Mouse (Mus musculus): ENCODE results near the gene Ptgr2.
A peak's percentile ranks its signal among the peaks of the same experiment; 100 is the strongest.
"Not testable (repeated sequence)": the region's sequence is repeated elsewhere in the genome, so short reads cannot be mapped to it uniquely, and the experiment has no call there.

Ptgr2 gene

DNA sequence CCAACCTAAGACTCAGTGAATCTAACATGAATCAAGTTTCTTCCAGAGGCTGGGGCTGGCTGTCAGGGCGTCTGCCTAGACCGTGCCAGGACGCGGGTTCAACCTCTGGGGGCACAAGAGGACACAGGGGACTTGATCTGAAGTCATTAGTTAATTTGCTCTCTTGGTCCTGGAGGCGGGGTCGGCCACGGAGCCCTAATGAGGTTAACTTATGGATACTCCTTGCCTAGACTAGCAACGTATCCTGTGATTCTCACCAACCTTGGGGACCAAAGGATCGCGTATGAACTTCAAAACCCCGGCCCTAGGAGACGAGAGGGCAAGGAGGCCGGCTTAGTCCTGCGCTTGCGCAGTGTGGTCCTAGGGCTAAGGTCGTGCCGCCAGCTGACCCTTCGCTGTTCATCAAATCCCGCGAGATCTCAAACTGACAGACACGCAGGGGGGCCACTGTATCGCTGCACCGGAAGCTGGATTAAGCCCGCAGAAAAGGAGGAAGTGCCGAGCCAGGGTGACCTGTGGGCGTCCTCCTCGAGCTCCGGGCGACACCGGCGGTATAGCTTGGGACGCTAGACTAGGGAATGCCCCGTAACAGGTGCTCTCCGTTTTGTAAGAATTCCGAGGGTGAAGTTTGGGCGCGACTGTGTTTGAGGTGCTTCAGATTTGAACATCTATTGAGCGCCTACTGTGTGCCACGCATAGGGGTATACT is at the start of gene Ptgr2:
Gene Ptgr2 (plus strand): TSS at position 348 of the 708 bp plus-strand sequence.
- peak; percentile 88 for DNase-seq (ENCODE audit: inconsistent ontology term)

DNA sequence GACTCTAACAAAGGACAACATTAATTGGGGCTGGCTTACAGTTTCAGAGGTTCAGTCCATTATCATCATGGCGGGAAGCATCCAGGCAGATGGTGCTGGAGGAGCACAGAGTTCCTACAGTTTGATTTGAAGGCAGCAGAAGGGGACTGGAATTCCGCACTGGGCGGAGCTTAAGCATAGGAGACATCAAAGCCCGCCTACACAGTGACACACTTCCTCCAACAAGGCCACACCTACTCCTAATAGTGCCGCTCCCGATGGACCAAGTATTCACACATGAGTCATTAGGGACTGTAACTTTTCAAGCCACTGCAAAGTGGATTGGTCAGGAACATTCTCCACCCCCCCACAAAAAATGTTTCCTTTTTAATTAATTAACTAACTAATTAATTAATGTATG is 49.5 kb upstream of the Ptgr2 start:
- no peak for DNase-seq (ENCODE audit: inconsistent ontology term)

DNA sequence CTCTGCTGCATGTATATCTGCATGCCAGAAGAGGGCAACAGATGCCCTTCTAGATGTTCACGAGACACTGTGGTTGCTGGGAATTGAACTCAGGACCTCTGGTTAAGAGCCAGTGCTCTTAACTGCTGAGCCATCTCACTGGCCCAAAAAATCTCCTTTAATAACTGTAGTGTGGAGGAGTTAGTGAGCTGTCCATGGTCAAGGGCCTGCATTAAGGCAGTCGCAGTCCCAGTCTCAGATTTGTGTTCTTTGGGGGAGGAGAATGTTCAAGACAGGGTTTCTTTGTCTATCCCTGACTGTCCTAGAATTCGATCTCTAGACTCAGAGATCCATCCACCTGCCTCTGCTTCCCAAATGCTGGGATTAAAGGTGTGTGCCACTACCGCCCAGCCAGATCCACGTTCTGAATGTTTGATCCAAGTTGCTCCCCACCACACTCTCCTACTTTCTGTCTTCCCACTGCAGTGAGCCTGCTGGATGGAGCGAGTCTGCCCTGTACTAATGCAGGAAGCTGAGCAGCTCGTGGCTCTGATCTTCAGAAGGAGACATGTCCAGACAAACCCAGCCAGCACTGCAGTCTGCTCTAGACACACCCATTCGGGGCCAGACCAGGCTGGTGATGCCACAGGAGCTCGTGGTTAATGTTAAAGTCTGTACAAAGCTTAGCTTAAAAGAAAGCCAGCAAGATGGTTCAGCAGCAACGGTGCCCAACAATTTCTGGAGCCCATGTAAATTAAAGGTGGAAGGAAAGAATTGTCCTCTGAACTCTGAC is 48.9 kb upstream of the Ptgr2 start:
- DNase-seq (ENCODE audit: inconsistent ontology term): no peak

DNA sequence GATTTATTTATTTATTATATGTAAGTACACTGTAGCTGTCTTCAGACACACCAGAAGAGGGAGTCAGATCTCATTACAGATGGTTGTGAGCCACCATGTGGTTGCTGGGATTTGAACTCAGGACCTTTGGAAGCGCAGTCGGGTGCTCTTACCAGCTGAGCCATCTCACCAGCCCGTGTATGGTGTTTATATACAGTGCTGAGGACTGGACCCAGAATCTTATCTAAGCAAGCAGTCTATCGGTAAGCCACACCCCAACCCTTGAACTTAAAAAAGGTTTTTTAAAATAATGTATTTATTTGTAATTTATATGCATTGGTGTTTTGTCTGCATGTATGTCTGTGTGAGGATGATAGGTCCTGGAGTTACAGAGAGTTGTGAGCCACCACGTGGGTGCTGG is 48.0 kb upstream of the Ptgr2 start:
- DNase-seq (ENCODE audit: inconsistent ontology term): not testable (repeated sequence)

DNA sequence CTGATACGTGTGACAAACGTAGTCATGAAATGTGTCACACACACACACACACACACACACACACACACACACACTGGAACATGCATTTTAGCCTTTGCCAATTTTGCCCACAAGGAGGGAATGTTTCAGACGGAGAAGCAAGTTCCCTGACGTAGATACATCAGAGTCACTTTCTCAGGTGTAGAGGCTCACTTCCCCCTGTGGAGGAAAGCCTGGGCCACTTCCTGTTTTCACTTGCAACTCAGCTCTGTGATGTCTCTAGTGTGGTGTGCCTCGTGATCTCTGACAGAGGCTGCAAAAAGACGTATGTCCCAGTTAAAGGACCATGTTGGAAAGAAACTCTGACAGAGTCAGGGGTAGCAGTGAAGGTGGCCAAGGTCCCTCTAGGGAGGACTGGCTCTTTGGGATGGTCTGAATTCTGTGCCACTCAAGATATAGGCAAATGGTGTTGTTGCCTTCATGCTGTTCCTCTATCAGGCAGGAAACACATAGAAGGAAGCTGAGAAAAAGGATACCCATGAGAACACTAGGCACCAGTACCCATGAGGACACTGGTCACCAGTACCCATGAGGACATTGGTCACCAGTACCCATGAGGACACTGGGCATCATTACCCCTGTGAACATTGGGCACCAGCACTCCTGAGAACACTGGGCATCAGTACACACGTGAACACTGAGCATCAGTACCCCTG is 41.8 kb upstream of the Ptgr2 start:
- no peak for DNase-seq (ENCODE audit: inconsistent ontology term)

DNA sequence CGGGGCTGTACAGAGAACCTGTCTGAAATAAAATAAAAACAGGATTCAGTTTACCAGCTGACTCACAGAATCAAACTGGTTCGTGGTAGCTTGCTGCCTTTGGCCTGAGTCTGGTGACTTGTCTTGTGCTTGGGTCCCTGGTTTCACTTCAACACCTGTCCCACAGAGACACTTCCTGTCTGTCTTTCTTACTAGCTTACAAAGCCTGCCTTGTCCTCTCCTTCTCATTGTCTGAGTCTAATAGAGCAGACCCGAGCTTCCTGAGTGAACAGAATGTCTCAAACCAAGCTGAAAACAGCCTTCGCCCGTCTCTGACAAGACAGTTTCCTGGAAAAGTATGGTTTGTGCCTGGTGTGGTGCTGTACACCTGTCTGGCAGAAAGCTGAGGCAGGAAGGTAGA is 39.3 kb upstream of the Ptgr2 start:
- DNase-seq (ENCODE audit: inconsistent ontology term): peak; percentile 23

DNA sequence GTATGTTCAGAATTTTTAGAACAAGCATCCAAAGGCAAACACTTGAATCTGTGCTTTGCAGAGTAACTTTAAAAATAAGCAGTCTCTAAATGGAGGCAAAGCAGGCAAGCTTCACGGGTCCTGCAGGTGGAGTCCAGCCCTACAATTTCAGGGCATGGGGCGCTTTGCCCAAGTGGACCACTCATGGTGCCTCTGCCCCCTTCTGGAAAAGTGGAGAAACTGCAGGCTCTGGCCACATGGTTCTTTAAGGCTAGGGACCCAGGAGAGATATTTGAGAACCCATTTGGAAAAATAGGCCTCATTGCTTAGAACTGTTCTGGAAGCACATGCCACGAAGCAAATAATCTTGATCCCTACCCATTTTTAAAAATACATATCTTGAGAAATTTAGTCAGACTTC is 35.8 kb upstream of the Ptgr2 start:
- peak; percentile 73 for DNase-seq (ENCODE audit: inconsistent ontology term)

DNA sequence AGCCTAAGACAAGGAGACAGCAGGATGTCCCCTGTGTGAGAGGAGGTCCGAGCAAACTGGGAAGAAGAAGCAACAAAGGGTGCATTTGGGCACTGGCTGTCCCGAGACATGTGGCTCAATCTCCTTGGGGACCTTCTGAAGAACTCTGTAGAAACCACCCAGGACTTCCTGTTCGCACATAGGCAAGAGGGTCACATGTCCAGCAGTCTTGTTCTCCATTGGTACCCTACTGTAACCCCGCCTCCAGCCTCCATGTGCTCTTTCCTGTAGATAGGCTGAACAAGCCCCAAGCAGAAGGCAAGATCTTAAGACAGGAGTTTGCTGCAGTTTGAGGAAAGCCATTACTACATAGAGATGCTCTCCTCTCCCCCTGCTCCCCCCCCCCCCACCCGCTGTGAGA is 32.2 kb upstream of the Ptgr2 start:
- DNase-seq (ENCODE audit: inconsistent ontology term): no peak

DNA sequence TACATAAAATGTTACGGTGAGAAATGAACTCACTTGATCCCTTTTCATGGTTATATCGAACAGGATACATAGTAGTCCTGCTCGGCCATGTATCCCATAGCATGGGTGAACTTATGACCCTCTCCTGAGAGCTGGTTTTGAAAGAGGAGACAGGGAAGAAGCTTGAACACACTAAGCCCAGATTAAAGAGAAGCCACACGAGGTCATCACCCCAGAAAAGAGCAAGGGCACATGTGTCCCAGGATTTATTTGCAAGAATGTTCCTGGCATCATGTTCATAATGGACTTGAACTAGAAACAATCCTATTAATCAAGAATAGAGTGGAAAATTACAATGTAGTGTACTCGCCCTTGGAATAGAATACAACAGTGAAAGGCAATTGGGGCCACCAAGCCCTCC is 30.1 kb upstream of the Ptgr2 start:
- no peak for DNase-seq (ENCODE audit: inconsistent ontology term)

DNA sequence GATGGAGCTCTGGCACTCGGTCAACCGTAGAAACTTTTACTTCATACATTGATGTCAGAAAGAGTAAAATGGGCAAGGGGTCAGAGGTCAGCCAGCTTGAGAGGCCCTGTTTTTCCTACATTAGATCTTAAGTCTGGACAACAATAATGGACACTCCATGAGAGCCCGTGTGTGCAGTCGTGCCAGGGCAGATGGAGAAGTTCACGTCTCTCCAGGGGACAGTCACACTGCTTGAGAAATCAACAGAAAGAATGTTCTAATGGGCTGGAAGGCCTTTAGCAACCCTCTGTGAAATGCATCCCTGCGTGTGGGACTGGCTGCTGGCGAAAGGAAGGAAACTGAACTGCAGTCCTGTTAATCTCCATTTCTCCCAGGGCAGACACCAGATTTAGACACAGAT is 24.7 kb upstream of the Ptgr2 start:
- DNase-seq (ENCODE audit: inconsistent ontology term): no peak

DNA sequence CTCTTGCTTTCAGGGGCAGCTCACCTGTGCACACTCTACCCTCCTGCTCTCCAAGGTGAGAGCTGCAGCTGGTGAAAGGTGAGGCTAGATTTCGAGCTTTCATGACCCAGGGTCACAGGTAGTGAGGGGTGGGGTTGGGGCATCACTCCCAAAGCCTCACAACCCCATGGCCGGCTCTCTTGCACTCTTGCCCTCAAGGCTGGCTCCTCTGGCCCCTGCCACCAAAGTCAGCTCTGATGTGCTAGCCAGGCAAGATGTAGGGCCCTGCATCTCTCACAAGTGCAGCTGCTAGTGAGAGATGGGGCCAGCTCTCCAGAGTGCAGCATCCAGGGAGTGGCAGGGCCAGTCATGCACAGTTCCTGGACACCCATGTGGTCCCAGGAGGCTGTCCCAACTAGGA is 17.8 kb upstream of the Ptgr2 start:
- no peak for DNase-seq (ENCODE audit: inconsistent ontology term)

DNA sequence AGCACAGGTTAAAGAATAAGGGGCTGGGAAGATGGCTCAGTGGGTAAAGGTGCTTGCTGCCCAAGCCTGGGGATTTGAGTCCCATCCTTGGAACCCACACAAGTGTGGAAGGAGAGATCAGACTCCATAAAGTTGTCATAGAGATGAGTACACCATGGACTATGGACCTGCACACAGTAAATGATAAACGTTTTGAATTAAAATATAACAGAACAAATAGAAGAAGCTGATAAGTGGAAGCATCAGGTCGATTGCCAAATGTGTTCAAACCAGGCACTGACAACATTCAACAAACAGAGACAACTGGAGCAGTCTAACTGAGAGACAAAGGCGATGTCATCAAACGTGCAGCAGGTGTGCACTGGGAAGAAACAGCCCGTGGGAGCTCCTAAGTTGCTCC is 11.7 kb upstream of the Ptgr2 start:
- DNase-seq (ENCODE audit: inconsistent ontology term): no peak

DNA sequence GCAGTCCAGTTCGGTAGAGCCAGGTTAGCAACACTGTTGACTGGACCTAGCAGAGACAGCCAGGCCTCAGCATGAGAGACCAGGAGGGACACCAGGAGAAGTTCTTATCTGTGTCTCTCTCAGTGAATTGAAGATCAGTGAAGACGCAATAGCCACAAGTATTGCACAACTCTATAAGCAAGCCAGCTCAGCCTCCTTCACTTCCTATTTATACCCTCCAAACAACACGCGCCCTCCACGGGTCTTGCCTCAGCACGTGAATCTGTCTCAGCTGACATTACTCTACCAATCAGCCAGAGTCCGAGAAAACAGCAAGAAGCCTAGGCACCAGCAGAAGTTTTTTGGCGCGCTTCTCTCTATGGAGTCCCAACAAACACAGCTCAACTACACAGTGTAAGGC is 9.7 kb upstream of the Ptgr2 start:
- DNase-seq (ENCODE audit: inconsistent ontology term): no peak

DNA sequence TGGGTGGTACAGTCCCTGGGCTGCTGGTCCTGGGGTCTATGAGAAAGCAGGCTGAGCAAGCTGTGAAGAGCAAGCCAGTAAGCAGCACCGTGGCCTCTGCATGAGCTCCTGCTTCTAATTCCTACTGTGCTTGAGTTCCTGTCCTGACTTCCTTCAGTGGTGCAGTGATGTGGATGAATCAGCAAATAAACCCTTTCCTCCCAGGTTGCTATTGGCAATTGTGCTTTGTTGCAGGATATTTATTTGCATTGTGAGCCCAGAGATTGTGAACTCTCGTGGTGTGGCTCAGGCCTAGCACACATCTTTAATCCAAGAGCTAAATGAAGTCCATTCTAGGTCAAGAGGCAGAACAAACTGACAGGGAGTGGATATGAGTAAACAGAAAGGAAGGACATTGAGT is 8.7 kb upstream of the Ptgr2 start:
- DNase-seq (ENCODE audit: inconsistent ontology term): no peak

DNA sequence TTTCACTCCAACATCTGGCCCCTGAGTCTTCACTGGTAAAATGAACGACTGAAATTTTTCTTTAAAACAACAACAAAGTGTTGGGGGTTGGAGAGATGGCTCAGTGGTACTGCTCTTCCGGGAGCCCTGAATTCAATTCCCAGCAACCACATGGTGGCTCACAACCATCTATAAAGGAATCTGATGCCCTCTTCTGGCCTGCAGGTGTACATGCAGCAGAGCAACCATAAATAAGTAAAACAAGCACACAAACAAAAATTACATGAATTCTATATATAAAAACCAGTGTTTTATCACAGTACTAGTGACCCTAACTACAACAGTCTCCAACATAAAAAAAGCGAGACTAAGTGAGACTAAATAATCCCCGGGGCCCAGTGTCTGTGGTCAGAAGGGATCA is 8.2 kb upstream of the Ptgr2 start:
- DNase-seq (ENCODE audit: inconsistent ontology term): no peak

DNA sequence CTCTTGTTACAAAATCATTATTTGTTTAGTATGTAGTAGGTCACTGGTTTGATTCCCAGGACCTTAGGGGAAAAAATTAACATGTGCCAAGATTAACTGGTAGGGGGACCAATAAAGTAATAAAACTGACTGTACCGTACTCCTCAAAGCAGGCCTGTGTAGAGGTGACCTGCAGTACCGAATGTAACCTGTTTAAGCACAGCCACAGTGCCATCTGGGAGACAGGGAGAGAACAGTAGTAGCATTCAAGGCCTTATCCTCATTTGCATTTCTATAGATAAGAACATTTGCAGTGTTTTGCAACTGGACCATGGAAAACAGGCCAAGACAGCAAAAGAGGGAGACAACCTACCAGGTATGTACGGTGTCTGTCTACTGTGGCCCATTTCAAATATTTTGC is 7.2 kb upstream of the Ptgr2 start:
- DNase-seq (ENCODE audit: inconsistent ontology term): no peak

DNA sequence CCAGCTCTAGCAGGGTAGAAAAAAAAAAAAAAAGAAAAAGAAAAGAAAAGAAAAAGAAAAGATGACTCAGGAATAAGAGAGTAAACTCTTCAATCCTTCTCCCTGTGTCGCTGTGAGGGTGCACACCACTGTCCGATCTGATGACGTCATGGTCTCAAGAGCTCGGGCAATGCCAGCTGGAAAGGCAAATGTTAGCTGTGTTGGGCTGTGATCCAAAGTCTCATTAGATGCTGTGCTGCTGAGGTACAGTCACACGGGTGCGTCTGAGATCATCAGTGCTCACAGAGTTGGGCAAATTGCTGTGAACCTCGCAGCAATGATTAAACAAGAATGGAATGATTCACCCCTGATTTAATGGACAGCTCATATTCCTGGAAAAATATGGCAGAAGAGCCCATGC is 6.1 kb upstream of the Ptgr2 start:
- peak; percentile 93 for DNase-seq (ENCODE audit: inconsistent ontology term)

DNA sequence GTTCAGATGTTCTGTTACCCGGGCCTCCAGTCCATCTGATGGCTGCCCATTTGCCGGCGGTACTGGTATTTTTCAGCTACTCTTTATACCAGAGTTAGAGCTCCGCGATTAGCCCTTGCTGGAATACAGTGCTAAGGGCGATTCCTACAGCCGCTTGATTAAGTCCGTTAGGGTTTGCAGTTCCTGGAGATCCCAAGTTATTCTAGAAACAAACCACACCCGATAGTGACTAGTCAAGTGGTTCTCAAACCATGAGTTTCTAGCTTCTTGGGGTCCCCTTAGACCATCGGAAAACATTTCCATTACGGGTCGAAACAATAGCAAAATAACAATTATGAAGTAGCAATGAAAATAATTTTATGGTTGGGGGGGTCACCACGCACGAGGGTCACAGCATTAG is 641 bp upstream of the Ptgr2 start:
- no peak for DNase-seq (ENCODE audit: inconsistent ontology term)

DNA sequence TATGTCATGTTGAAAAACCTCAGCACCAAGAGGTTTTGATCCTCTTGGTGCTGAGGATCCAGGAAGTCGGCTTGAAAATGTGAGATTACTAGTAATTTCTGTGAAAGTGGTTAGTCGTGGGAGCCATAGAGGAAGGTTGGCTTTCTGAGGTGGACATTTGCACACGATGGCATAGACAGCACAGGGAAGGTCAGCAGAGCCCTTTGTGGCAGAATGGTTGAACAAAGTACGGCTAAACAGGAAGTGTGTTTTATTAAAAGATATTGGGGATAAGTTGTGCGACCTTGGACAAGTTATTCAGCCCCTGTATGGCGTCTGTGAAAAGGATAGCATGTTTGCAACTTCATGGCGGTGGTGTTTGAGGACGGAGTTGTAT is 549 bp downstream of the Ptgr2 start:
- no peak for DNase-seq (ENCODE audit: inconsistent ontology term)

DNA sequence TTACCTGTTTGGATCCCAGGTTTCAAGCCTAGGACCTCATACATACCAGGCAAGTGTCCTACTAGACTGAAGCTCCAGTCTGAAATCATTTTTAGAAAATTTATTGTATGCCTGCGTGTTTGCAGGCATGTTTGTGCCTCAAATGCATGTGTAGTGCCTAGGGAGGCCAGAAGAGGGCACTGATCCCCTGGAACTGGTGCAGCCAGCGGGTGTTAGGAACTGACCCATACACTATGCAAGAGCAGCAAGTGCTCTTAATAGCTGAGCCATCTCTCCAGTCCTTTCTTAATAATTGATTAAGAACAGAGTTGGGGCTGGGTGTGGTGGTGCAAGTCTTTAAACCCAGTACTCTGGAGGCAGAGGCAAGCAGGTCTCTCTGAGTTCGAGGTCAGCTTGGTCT is 3.4 kb downstream of the Ptgr2 start:
- no peak for DNase-seq (ENCODE audit: inconsistent ontology term)

DNA sequence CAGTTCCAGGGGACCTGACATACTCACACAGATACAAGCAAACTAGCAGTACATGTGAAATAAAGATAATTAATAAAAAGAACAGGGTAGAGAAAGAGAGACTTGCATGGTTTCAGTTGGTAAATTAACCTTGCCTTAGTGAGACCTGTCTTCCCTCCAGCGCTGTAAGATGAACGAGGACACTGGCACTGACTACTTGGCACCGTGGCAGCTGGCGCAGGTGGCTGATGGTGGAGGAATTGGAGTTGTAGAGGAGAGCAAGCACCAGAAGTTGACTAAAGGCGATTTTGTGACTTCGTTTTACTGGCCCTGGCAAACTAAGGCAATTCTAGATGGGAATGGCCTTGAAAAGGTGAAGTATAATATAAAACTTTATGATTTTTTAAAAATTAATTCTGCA is 12.8 kb downstream of the Ptgr2 start:
- DNase-seq (ENCODE audit: inconsistent ontology term): no peak

DNA sequence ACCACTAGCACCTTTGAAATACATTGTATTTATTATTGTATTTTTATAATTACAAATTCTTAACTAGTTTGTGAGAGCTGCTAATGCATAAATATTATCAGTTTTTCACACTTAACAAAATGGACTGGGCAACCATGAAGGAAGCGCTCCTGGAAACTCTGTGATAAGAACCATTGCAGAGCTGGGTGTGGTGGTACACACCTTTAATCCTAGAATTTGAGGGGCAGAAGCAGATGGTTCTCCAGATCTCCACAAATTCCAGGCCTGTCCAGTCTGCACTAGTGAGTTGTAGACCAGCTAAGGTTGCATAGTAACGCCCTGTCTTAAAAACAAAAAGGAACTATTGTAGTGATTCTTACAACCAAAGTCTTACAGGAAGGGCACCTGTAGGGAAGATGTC is 14.2 kb downstream of the Ptgr2 start:
- DNase-seq (ENCODE audit: inconsistent ontology term): no peak

DNA sequence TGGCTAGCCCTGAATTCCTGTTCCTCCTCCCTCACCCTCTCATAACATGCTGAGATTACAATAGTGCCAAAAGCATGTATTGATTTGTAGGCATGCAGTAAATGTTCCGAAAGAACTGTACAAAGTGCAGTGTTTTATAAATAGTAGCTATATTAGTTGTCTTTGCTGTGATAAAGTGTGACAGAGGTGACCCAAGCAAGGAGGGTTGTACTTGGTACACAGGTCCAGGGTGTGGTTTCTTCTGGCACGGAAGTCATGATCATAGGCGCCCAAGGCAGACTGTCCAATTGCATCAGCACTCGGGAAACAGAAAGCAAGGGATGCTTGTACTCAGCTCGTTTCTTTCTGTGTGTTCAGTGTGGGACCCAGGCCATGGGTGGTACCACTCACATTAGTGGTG is 19.1 kb downstream of the Ptgr2 start:
- DNase-seq (ENCODE audit: inconsistent ontology term): no peak

Data from Muller cell, postnatal 12 days (primary cell).